Mouse (Mus musculus) 416B (cell line): Measurements from ENCODE around the gene Me1.
A peak's percentile ranks its signal among the peaks of the same experiment; 100 is the strongest.

Source experiments
- DNase-seq: peaks from one replicate; pipeline ENCODE4 v3.0.0; 2011; ENCODE audit warnings: low read depth

The Me1 gene

DNA sequence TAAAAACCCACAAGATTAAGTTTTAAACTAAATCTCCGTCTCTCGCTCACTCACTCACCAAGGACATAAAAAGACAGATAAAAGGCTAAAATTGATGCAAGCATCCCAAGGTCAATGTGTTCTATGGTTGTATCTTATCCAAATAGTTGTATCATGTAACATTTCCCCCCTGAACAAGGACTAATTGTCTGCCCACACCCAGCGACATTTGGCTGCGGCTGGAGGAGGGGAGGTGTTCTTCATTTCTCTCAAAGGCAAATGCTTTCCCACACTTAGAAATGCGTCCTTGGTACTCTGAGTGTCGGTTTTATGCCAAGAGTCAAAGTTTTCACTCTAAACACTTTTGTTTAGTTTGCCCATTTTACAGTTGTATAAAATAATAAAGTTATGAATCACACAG lies 13.2 kb upstream of the Me1 start:
- DNase-seq, result no peak

DNA sequence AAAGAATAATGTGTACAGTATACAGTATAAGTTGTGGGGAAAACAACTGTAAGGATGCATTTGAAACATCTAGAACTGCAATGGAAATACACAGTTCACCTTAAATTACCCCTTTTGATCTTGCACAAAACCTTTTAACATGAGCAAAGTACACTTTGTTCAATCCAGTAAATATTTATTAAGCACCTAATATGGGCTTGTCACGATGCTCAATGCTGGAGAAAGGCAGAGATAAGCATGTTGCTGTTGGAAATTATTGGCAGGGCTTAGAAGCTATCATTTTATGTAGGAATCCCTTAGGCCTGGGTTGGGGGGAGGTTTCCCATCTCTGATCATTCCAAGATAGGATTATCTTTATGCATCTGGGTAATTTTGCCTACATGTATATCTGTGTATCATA lies 11.7 kb upstream of the Me1 start:
- no peak for DNase-seq

DNA sequence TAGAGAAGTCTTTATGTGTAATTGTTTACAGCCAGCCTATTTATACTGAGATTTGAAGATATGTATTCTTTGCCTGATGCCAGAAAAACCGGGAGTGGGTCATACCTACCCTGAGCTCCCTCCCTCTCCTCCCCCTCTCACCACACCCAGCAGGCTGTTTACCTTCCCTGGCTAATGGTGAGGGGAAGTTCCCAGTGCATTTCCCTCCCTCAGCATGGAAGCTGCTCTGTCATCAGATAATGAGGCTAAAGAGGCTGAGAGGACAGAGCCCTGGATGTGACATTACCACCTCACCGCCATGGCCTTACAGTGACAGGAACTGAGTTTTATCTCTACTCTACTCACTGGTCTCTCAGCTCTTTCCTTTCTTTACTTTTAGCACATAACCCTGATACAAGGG lies 6.1 kb upstream of the Me1 start:
- no peak for DNase-seq

DNA sequence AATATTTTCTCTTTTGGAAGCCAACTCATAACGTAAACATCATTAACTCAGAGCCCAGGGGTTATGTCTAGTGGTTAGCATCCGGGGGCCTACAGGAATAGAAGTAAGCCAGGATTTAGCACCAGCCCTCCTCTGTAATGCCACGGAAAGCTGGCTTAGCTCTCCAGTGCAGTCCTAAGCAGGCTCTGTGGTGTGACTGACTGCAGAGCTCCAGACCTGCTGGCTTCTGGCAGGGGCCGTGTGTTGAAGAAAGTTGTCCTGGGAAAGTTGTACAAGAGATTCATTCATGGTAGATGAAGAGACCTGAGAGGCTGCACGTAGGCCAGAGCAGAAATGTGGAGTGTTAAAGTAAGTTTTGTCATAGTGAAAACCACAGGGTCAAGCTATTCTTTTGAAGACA lies 5.5 kb upstream of the Me1 start:
- no peak for DNase-seq

DNA sequence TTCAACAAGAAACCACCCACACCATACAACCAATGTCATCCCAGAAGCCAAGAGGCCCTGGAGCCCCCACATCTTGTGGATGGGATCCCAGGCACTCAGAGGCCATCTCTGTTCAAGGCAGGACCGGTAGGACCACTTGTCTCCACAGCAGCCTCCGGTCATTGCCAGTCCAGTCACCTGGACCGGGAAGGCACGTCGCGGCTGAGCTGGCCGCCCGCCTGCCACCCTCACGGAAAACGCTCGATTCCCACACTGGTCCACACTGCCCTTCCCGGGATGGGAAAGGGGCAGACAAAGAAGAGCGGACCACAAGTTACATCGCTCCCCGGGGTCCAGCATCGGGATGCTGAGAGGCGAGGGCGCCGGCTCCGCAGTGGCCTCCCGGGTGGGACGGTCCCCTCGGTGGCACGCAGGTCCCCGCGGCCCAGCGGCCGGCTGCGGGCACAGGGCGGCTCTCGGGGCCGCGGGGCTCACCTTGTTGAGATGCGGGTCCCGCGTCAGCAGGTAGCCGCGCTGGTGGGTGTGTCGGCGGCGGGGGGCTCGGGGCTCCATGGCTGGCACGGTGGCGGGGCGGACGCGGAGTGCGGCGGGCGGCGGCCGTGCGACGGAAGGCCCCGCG lies 445 bp downstream of the Me1 start:
- DNase-seq, result no peak

DNA sequence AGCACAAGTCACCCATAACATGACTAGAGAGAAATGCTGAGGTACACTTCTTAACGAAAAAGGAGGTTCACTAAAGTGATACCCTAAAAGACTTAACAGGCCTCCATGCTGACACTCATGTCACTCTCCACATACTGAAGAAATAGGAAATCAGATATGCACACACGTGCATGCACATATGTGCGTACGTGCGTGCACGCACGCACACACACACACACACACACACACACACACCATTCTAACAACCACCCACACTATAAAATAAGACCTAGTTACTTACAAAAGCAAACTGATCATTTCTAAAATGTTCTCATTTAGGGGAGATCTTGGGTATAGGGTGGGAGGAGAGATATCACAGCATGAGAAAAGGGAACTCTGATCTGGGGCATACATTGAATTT lies 1.1 kb downstream of the Me1 start:
- no peak for DNase-seq

DNA sequence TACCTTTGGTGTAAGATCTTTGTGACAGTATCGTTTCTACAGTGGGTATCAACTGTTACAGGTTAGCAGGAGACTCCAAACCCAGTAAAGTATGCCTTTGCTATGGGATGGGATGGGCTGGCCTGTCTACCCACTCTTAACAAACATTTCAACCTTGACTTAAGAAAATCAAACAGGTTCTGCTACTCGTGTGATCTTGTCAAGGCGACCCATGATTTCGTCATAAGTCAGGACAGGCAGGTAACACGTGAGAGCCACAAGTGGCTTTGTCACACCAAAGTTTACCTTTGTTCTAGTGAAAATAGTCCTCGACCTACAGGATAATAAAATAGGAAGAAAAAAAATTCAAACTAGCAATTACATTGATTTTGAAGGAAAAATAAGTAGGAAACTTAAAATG lies 1.8 kb downstream of the Me1 start:
- DNase-seq, result no peak

DNA sequence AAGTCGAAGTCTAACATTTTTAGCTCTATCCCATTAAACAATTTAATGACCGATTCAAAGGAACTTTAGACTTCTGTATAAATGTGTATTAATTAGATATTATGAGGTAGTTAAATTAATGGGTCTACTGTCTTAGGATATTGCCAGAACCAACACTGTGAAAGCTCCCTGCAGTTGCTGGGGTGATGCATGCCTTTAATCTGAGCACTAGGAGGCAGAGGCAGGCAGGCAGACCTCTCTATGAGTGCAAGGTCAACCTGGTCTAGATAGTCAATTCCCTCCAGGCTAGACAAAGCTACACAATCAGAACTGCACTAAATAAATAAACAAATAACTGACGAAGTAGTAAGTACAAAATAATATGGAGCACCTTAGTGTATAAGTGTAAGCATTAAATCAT lies 3.1 kb downstream of the Me1 start:
- no peak for DNase-seq

DNA sequence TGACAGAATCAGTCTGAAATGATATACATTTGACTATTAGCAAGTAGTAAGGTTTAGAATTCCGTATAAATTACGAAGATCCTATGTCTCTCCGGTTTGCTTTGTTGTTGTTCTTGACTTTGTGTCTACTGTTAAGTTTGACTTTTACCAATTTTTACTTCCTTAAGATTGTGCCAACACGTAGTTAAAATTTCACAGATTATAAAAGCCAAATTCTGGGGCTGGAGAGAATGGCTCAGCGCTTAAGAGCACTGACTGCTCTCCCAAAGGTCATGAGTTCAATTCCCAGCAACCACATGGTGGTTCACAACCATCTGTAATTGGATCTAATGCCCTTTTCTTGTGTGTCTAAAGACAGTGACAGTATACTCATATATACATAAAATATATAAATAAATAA lies 3.5 kb downstream of the Me1 start:
- no peak for DNase-seq

DNA sequence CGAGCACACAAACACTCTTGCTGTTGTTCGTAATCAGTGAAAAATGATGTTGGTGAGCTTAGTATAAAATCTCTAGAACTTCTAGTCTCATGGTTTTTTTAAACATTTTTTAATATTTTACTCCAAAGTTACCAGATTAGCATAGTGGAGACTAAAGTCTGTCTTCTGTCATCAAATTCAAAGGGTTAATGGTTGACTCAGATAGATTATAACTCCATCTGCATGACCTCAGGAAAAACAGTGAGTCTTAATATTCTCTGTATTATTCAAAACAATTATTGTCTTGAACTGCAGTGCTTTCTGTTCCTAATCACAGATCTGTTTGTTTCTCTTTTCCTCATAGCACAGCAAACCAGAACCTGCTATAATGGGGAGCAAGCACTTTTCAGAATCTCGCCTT lies 4.7 kb downstream of the Me1 start:
- DNase-seq, result no peak

DNA sequence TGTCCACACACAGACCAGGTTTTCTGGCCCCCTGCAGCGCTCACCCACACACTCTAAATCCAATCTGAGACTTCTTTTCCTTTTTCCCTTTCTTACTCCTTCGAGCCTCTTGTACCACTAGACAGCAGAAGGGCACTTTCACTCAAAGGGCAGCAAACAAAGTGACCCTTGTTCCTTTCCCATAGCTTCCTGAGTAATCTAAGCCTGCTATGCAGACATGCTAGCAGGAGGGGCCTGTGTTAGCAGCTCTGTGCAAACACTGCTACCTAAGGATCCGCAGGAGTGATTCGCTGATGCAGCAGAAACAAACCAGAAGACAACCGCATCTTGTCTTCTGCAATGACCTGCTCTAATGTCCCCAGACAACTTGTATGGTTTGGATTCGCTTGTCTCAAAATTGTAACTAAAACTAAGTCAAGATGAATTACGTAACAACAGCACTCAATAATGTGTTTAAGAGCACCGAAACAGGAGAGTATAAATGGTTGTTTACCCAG lies 12.0 kb downstream of the Me1 start:
- no peak for DNase-seq

DNA sequence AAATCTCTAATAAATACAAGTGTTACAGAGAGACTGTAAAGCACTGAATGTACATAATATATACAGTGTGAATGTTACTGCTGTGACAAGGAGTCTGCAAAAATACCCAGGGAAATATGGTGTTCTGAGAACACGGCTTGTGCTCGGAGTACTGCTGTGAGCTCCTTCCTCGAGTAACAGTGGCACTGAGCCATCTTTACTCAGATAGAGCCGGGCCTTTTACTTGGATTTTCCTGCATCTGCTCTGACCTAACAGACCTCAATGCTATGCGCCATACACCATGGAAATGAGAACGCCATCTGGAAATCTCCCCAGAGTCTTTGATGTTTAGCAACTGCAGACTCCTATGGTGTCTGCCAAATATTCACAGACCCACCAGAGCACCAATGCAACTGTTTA lies 12.9 kb downstream of the Me1 start:
- no peak for DNase-seq

DNA sequence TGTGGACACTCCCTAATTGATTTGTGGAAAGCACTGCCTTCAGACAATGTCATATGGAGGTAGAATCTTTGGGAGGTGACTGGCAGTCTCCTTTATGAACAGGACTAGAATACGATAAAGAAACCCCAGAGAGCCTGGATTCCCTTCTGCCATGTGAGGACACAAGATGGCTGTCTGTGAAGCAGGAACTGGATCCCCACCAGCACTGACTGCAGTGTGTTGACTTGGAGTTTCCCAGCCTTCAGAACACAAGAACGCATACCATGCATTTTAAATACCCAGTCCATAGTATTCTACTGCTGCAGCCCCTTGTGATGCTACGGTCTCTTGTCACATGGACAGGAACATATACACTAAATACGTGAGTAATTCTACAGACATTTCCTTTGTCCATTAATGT lies 13.5 kb downstream of the Me1 start:
- DNase-seq, result no peak

DNA sequence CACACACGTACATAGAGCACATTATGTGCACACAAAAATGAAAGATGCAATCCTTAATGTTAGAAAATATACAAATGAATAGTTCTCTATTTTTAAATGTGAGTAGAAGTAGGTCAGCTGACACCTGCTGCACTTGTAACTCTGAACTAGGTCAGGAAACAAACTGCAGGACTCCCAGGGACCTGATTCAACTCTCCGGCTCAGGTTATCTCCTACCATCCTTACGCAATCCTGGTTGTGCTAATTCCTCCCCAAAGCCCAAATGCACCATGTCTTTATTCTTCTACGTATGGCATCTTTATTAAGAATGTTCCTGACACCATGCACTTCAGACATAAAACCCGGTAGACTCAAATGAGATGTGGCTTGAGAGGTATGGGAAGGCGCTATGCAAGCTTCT lies 15.3 kb downstream of the Me1 start:
- DNase-seq, result no peak

DNA sequence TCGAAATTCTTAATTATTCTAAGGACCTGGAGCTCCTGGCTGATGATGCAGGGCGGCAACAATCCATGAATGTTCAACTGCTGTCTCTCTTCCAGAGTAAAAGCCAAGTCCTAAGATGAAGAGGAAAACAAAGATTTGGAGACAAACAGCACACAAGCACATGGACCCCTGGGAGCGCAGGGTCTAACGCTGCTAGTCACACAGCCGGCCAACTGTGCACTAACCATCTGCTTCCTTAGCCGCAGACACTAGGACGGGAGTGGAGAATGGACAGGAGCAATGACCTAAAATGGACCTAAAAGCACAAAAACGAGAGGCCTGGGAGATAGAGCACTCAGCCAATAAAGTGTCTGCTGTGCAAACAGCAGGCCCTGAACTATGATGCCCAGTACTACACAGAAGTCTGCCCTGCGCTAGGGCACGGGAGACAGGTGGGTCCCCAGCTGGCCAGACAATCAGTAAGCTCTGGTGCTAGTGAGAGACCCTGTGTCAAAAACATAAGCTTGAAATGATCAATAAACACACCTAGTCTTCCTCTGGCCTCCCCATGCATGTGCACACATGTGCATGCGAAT lies 15.8 kb downstream of the Me1 start:
- DNase-seq, result no peak

DNA sequence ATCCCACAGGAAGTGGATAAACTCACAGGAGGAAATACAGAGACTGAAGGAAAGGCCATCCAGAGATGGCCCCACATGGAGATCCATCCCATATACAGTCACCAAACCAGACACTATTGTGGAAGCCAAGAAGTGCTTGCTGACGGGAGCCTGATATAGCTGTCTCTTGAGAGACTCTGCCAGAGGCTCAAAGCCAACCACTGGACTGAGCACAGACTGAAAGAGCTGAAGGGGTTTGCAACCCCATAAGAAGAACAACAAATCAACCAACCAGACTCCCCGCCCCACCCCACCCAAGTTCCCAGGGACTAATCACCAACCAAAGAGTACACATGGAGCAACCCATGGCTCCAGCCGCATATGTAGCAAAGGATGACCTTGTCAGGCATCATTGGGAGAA lies 19.5 kb downstream of the Me1 start:
- DNase-seq, result no peak

DNA sequence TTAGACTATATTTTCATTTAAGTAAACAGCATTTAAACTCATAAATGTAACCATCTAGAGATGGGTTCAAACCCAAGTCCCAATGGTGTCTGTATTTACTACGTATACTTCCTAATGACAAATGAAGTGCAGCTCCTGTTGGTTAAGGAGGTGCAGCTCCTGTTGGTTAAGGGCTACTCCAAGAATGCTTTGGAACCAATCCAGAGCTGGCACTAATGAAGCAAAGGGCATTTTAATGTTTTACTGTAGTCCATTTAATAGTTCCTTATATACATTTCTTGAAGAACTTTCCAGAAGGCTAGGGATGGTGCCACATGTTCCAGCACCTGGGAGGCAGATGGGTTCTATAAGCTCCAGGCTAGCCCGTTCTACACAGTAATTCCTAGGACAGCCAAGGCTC lies 20.3 kb downstream of the Me1 start:
- no peak for DNase-seq

DNA sequence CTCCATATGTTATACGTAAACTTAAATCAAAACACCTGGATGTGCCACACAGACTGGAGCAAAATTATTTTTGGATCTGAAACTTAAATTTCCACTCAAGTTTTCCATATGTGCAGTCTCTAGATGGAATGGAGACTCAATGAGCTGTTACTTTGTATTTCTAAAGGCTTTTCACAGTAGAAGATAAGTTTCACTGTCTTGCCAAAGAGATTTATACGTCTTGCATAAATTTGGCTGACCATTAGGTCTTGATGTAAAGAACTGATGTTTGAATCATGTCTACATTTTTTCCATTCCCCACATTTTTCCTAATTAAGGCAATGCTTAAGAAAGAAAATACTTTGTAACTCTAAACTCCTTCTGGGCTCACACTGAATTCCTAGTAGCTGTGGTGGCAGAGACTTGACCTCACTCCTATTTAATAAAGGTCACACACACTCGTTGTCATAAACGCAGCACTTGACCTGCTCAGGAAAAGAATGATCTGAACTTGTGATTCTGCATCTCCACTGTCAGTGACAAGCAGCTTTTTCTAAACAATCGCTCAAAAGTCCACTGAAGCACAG lies 22.8 kb downstream of the Me1 start:
- no peak for DNase-seq

DNA sequence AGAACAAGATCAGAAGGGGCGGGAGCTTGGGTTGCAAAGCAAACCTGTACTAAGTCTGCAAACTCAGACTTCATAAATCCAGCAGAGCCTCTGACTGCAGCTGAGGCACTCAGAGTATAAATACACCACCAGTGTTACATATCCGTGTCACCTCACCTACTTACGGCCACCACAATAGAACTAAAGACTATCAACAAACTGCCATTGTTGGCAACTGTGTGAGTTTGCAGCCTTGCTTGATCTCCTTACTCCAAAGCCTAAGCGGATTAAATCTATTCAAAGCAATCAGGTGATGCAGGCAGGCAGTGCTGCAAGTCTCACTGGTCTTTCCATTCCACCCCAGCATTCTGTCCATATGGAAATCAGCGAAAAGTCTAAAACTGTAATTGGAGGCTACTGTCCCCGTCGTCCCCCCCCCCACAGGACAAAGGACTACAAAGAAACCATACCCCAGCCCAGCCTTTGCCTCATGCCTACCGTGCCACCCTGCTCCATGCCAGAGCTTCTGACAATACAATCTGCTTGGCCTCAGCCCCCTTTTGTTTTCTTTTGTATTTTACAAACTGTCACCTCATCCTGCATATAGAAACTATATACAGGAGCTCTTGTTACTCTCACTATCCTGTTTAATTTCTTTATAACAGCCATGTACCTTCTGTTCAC lies 27.0 kb downstream of the Me1 start:
- DNase-seq, result no peak

DNA sequence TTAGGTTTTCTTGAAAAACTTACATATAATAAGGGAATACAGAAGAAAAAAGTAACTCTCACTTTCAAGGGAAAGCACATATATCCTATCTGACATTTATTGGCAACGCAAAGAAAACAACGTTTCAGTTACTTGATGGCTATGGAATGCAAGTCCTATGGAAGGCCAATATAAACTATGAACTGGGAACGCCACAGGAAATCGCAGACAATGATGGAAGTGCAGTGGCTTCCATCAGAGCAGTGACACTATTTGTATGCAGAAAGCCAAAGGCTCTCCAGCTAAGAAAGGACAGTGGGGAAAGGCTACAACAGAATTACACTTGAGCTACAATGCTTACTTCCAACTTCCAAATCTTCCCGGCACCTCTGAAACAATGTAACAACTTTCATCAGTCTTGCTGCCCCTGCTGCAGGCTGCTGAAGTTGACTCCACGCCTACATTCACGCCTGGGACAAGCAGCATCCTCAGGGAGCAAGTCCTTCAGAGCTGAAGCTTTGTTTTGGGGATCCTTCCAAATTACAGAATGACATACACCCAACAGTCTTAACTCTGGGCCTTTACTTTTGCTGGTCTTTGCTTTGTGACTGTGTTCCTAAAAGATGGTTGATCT lies 28.5 kb downstream of the Me1 start:
- no peak for DNase-seq

DNA sequence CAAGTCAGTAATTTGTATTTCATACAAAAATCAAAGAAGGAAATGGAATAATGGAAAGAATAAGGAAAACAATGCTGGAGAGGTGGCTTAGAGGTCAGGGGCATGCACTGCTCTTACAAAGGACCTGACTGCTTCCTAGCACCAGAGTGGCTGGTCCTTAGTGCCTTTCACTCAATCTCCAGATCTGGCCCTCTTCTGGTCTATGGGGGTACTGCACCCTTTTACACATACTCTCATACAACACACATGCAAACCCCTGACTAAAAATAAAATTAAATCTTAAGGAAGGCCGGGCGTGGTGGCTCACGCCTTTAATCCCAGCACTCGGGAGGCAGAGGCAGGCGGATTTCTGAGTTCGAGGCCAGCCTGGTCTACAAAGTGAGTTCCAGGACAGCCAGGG lies 34.1 kb downstream of the Me1 start:
- DNase-seq, result peak; percentile 16

DNA sequence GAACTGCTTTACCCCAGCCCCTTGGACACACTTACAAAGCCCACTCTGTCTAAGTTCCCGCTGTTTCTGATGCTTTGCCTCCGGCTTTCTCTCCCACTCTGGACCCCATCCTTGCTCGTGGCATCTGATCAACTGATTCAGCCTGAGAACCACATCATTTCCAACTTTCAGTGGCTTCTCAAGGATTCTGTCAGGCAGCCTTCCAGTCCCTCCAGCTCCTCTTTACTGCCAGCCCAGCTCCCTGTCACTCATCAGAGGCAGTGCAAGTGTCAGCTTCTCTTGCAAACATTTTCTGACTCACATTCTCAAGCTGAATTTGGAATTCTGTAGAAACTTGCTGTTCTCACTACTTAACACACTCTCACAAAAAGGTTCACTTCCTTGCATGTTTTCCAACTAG lies 34.5 kb downstream of the Me1 start:
- no peak for DNase-seq

DNA sequence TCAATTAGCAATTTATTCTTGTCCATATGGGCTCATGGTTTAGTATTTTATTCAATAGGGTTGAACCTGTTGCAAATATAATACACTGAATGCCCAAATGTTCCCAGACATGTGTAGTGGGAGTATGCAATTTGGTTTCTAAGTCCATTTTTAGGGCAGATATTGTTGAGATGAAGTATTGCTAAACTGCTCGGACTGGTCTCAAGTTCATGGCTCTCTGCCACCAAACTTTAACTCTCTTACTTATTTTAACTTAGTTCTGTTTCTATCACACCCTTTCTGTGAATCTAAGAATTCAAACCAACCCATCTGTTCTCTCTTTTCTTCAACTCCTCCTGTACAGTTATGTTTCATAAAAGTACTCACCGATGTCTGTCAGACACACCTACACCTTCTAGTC lies 35.4 kb downstream of the Me1 start:
- DNase-seq, result no peak
